Mouse (Mus musculus): Measurements from ENCODE around the gene Hist1h4i. TPM values are rescaled to one million over a fixed set of nuclear protein-coding genes. Genes with fewer than 3 reads are reported as not detected.
"Not testable (repeated sequence)": the region's sequence is repeated elsewhere in the genome, so short reads cannot be mapped to it uniquely, and the experiment has no call there.

Hist1h4i gene
- polyA plus RNA-seq, 1 experiment: not detected

- peaks cover 3% of the 10 kb centered on the region; the same call in 1 of the 2 replicates for H3K4me1 ChIP-seq (ENCODE audit: control insufficient read depth, insufficient read depth, low read length)
- 60% methylated on average over 2 of the region's 2 CpGs for WGBS
- TF ChIP-seq CTCF (IDR thresholded peaks at IDR 0.05; ENCODE audit: insufficient read depth, low read depth, low read length) (no peak), POLR2A (IDR thresholded peaks at IDR 0.05; ENCODE audit: insufficient read depth, low read depth, low read length) (no peak)
- no peak overlapping the region for H3K27ac ChIP-seq (ENCODE audit: insufficient read depth, low read depth, low read length)
- no peak overlapping the region for H3K4me3 ChIP-seq (ENCODE audit: insufficient read depth, low read depth, low read length)
Measured at GRCm38 (mm10) chr13:22045311-22045710, 4.1 kb upstream of the Hist1h4i start.

- no peak overlapping the region for H3K27ac ChIP-seq (ENCODE audit: insufficient read depth, low read depth, low read length)
- H3K4me1 ChIP-seq (ENCODE audit: control insufficient read depth, insufficient read depth, low read length): peaks cover under 1% of the 10 kb centered on the region; the same call in 1 of the 2 replicates
- H3K4me3 ChIP-seq (ENCODE audit: insufficient read depth, low read depth, low read length): no peak overlapping the region
- 77% methylated on average over 6 of the region's 6 CpGs for WGBS
- no peak for TF ChIP-seq POLR2A (IDR thresholded peaks at IDR 0.05; ENCODE audit: insufficient read depth, low read depth, low read length)
- no peak for TF ChIP-seq CTCF (IDR thresholded peaks at IDR 0.05; ENCODE audit: insufficient read depth, low read depth, low read length)
Measured at GRCm38 (mm10) chr13:22044432-22045155, 3.4 kb upstream of the Hist1h4i start.

GRCm38 (mm10) chr13:22043503-22044431 lies 2.6 kb upstream of the Hist1h4i start:
- WGBS: under 1% methylated on average over 14 of the region's 14 CpGs
- Histone ChIP-seq H3K27ac (ENCODE audit: insufficient read depth, low read depth, low read length) (no peak overlapping the region), H3K4me1 (ENCODE audit: control insufficient read depth, insufficient read depth, low read length) (no peaks in the 10 kb centered on the region; the same call in 1 of the 2 replicates), H3K4me3 (ENCODE audit: insufficient read depth, low read depth, low read length) (peak overlapping the region; percentile 71)
- TF ChIP-seq CTCF (IDR thresholded peaks at IDR 0.05; ENCODE audit: insufficient read depth, low read depth, low read length) (no peak), POLR2A (IDR thresholded peaks at IDR 0.05; ENCODE audit: insufficient read depth, low read depth, low read length) (no peak)

- peak; percentile 66; the same call in 1 of the 2 replicates for TF ChIP-seq POLR2A (IDR thresholded peaks at IDR 0.05; ENCODE audit: insufficient read depth, low read depth, low read length)
- WGBS: 1% methylated on average over 55 of the region's 80 CpGs
- H3K4me3 ChIP-seq (ENCODE audit: insufficient read depth, low read depth, low read length): peak within 1 kb of the TSS; percentile 71
Measured at GRCm38 (mm10) chr13:22042568-22043502, 1.7 kb upstream of the Hist1h4i start, which contains the start of the genes Hist1h2ag and Hist1h2bj. Gene Hist1h2ag, minus strand, starts transcription at chr13:22042944. Gene Hist1h2bj, plus strand, starts transcription at chr13:22043214.

GRCm38 (mm10) chr13:22041651-22042567 lies 747 bp upstream of the Hist1h4i start:
- TF ChIP-seq CTCF (IDR thresholded peaks at IDR 0.05; ENCODE audit: insufficient read depth, low read depth, low read length) (no peak), POLR2A (IDR thresholded peaks at IDR 0.05; ENCODE audit: insufficient read depth, low read depth, low read length) (no peak)
- 2% methylated on average over 13 of the region's 13 CpGs for WGBS
- Histone ChIP-seq H3K27ac (ENCODE audit: insufficient read depth, low read depth, low read length) (no peak overlapping the region), H3K4me1 (ENCODE audit: control insufficient read depth, insufficient read depth, low read length) (no peaks in the 10 kb centered on the region; the same call in 1 of the 2 replicates), H3K4me3 (ENCODE audit: insufficient read depth, low read depth, low read length) (peak overlapping the region; percentile 20; the same call in 1 of the 2 replicates)

More at GRCm38 (mm10) chr13:22042568-22043502, 1.7 kb upstream of the Hist1h4i start, which contains the start of the genes Hist1h2ag and Hist1h2bj:
- peak within 1 kb of the TSS; percentile 47; the same call in 1 of the 2 replicates for H3K27ac ChIP-seq (ENCODE audit: insufficient read depth, low read depth, low read length)
- H3K4me1 ChIP-seq (ENCODE audit: control insufficient read depth, insufficient read depth, low read length): not testable (repeated sequence)

- peak overlapping the region; percentile 42 for H3K27ac ChIP-seq (ENCODE audit: insufficient read depth, low read depth, low read length)
- H3K4me1 ChIP-seq (ENCODE audit: control insufficient read depth, insufficient read depth, low read length): no peaks in the 10 kb centered on the region; the same call in 1 of the 2 replicates
- H3K4me3 ChIP-seq (ENCODE audit: insufficient read depth, low read depth, low read length): peak overlapping the region; percentile 50
- TF ChIP-seq POLR2A (IDR thresholded peaks at IDR 0.05; ENCODE audit: insufficient read depth, low read depth, low read length) (no peak), CTCF (IDR thresholded peaks at IDR 0.05; ENCODE audit: insufficient read depth, low read depth, low read length) (no peak)
- under 1% methylated on average over 24 of the region's 24 CpGs for WGBS
Measured at GRCm38 (mm10) chr13:22040464-22041141, 559 bp downstream of the Hist1h4i start.

DNA sequence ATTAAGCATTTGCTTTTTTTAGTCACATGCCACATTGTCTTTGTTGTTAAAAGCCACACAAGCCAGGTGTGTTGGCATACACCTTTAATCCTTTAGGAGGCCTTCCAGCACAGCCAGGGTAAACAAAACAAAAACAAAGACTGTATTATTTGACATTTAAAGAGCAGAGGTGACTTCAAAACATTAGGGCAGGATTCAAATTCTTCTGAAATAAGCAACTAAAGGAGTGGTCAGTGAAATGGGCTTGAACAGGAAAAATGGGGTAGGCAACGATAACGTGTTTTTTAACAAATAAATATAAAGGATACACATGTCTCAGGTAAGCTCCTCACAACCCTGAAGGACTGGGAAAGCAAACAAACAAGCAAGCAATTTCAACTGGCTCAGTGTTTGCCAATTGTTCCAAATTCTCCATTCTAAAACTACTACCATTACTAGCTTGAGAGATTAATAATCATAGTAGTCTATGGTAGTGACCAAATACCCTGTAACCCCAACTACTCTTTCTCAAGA lies 1.2 kb downstream of the Hist1h4i start:
- WGBS: 14% methylated on average over 2 of the region's 2 CpGs
- Histone ChIP-seq H3K4me1 (ENCODE audit: control insufficient read depth, insufficient read depth, low read length) (no peaks in the 10 kb centered on the region; the same call in 1 of the 2 replicates), H3K27ac (ENCODE audit: insufficient read depth, low read depth, low read length) (no peak overlapping the region), H3K4me3 (ENCODE audit: insufficient read depth, low read depth, low read length) (no peak overlapping the region)
- TF ChIP-seq POLR2A (IDR thresholded peaks at IDR 0.05; ENCODE audit: insufficient read depth, low read depth, low read length) (no peak), CTCF (IDR thresholded peaks at IDR 0.05; ENCODE audit: insufficient read depth, low read depth, low read length) (no peak)

Measured in olfactory bulb, adult 2 months (tissue).